Mouse (Mus musculus): ENCODE measurements at regions not wholly inside any gene's neighbourhood (a gene's known extent, or its start where the extent isn't known, plus 50 kb on each side); places are given as distances from the start of the nearest gene placed in this dataset.
"Not testable (repeated sequence)": the region's sequence is repeated elsewhere in the genome, so short reads cannot be mapped to it uniquely, and the experiment has no call there.

GRCm38 (mm10) chr4:9724801-9725200 is 1149.5 kb upstream of the 2610301B20Rik start:
- H3K4me3 ChIP-seq; H3K36me3 ChIP-seq (ENCODE audit: control insufficient read depth, insufficient read depth); H3K27me3 ChIP-seq (ENCODE audit: control insufficient read depth, insufficient read depth, insufficient read length); H3K79me2 ChIP-seq (ENCODE audit: control insufficient read depth, insufficient read depth); H3K4me2 ChIP-seq (ENCODE audit: low read depth); H3ac ChIP-seq (ENCODE audit: control insufficient read depth, insufficient read length): not testable (repeated sequence)

DNA sequence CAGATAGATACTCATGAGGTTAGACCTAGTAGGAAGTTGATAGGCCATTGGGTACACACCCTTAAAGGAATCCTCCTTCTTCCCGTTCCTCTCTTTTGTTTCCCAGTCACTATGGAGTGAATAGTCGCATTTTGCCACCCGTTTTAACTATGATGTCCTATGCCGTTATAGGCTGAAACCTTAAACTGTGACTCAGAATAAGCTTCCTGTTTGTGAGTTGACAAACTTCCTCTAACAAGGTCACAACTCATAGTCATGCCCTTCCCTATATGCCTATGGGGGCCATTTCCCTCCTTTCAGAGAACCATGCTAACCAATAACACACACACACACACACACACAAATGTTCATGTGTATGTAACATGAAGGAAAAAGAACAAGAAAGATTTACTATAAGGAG is 1136.6 kb upstream of the 2610301B20Rik start:
- Histone ChIP-seq H3K27me3 (ENCODE audit: control insufficient read depth, insufficient read depth, insufficient read length) (no peaks in the 10 kb centered on the region), H3K4me2 (ENCODE audit: low read depth) (no peak overlapping the region), H3K4me3 (no peak overlapping the region), H3K79me2 (ENCODE audit: control insufficient read depth, insufficient read depth) (no peaks in the 10 kb centered on the region), H3ac (ENCODE audit: control insufficient read depth, insufficient read length) (no peak overlapping the region), H3K36me3 (ENCODE audit: control insufficient read depth, insufficient read depth) (no peaks in the 10 kb centered on the region)
- TF ChIP-seq POLR2A (IDR thresholded peaks at IDR 0.05; ENCODE audit: insufficient read length, low read depth) (no peak), TCF12 (IDR thresholded peaks at IDR 0.05; ENCODE audit: insufficient read depth, poor library complexity, severe bottlenecking) (no peak), POLR2AphosphoS2 (IDR thresholded peaks at IDR 0.05; ENCODE audit: insufficient read length, low read depth) (no peak), USF1 (IDR thresholded peaks at IDR 0.05; ENCODE audit: low read depth) (no peak), MYOD1 (IDR thresholded peaks at IDR 0.05; ENCODE audit: control insufficient read depth in 1 of 3, insufficient read length in 2 of 3, low read depth in 2 of 3) (no peak), MYOG (IDR thresholded peaks at IDR 0.05; ENCODE audit: control insufficient read depth in 1 of 3, insufficient read depth in 1 of 3, insufficient read length in 2 of 3, low read depth in 2 of 3) (no peak), E2F4 (IDR thresholded peaks at IDR 0.05; ENCODE audit: insufficient read depth) (no peak), CEBPB (IDR thresholded peaks at IDR 0.05; ENCODE audit: insufficient read depth, poor library complexity, severe bottlenecking) (no peak), MAX (IDR thresholded peaks at IDR 0.05; ENCODE audit: low read depth) (no peak), TCF3 (IDR thresholded peaks at IDR 0.05; ENCODE audit: insufficient read length, low read depth) (no peak), SRF (IDR thresholded peaks at IDR 0.05; ENCODE audit: control insufficient read depth, insufficient read length, low read depth) (no peak), REST (IDR thresholded peaks at IDR 0.05; ENCODE audit: insufficient read depth, insufficient read length) (no peak)

DNA sequence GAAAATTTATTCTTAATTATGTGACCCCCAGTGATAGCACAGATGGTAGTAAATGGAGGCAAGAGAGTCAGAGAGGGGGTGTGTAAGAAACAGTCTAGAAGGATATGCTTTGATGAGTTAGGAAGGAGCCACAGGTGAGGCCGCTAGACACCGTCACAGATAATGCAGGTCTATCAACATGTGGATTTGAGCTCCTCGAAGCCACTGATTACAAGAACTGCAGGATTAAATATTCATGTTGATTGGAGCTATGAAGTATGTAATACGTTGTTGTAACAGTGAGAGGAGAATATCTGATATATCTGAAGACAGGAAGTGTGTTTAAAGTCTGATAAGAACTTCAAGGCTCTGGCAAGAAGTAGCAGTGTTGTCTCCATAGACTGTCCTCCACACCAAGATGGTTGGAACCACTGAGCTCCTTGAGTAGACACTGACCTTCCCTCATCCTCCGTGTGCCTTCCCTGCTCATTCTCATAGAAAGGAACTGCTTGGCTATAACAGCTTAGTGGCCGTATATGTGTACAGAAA is 1126.8 kb upstream of the 2610301B20Rik start:
- TF ChIP-seq POLR2AphosphoS2 (IDR thresholded peaks at IDR 0.05; ENCODE audit: insufficient read length, low read depth) (no peak), TCF3 (IDR thresholded peaks at IDR 0.05; ENCODE audit: insufficient read length, low read depth) (no peak), REST (IDR thresholded peaks at IDR 0.05; ENCODE audit: insufficient read depth, insufficient read length) (no peak), SRF (IDR thresholded peaks at IDR 0.05; ENCODE audit: control insufficient read depth, insufficient read length, low read depth) (no peak), MYOD1 (IDR thresholded peaks at IDR 0.05; ENCODE audit: control insufficient read depth in 1 of 3, insufficient read length in 2 of 3, low read depth in 2 of 3) (no peak), MYOG (IDR thresholded peaks at IDR 0.05; ENCODE audit: control insufficient read depth in 1 of 3, insufficient read depth in 1 of 3, insufficient read length in 2 of 3, low read depth in 2 of 3) (no peak), CEBPB (IDR thresholded peaks at IDR 0.05; ENCODE audit: insufficient read depth, poor library complexity, severe bottlenecking) (no peak), MAX (IDR thresholded peaks at IDR 0.05; ENCODE audit: low read depth) (no peak), USF1 (IDR thresholded peaks at IDR 0.05; ENCODE audit: low read depth) (no peak), TCF12 (IDR thresholded peaks at IDR 0.05; ENCODE audit: insufficient read depth, poor library complexity, severe bottlenecking) (no peak), E2F4 (IDR thresholded peaks at IDR 0.05; ENCODE audit: insufficient read depth) (no peak)
- H3K79me2 ChIP-seq (ENCODE audit: control insufficient read depth, insufficient read depth), result no peaks in the 10 kb centered on the region
- H3K4me3 ChIP-seq, result no peak overlapping the region
- no peaks in the 10 kb centered on the region for H3K36me3 ChIP-seq (ENCODE audit: control insufficient read depth, insufficient read depth)
- no peak overlapping the region for H3ac ChIP-seq (ENCODE audit: control insufficient read depth, insufficient read length)
- no peak overlapping the region for H3K4me2 ChIP-seq (ENCODE audit: low read depth)
- no peaks in the 10 kb centered on the region for H3K27me3 ChIP-seq (ENCODE audit: control insufficient read depth, insufficient read depth, insufficient read length)

DNA sequence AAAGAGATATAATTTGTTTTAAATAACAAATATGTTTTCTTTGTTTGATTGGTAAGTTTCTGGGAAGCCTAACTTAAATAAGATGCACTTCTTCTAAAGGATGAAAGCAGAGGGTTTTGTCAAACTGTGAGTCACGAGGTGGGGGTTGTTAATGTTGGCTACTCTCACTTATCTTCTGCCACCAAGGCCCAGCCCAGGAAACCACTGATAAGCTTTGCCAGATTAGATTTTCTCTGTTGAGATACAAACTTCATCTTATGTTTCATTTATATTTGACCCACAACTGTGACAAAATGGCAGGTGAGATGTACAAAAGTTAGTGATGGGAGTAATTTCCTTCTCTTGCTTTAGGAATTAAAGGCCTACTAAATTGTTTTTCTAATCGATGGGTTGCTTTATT is 1126.2 kb upstream of the 2610301B20Rik start:
- Histone ChIP-seq H3K79me2 (ENCODE audit: control insufficient read depth, insufficient read depth) (no peaks in the 10 kb centered on the region), H3K4me3 (no peak overlapping the region), H3K36me3 (ENCODE audit: control insufficient read depth, insufficient read depth) (no peaks in the 10 kb centered on the region), H3ac (ENCODE audit: control insufficient read depth, insufficient read length) (no peak overlapping the region), H3K27me3 (ENCODE audit: control insufficient read depth, insufficient read depth, insufficient read length) (no peaks in the 10 kb centered on the region), H3K4me2 (ENCODE audit: low read depth) (no peak overlapping the region)
- TF ChIP-seq SRF (IDR thresholded peaks at IDR 0.05; ENCODE audit: control insufficient read depth, insufficient read length, low read depth) (no peak), USF1 (IDR thresholded peaks at IDR 0.05; ENCODE audit: low read depth) (no peak), REST (IDR thresholded peaks at IDR 0.05; ENCODE audit: insufficient read depth, insufficient read length) (no peak), MAX (IDR thresholded peaks at IDR 0.05; ENCODE audit: low read depth) (no peak), POLR2A (IDR thresholded peaks at IDR 0.05; ENCODE audit: insufficient read length, low read depth) (no peak), TCF12 (IDR thresholded peaks at IDR 0.05; ENCODE audit: insufficient read depth, poor library complexity, severe bottlenecking) (no peak), E2F4 (IDR thresholded peaks at IDR 0.05; ENCODE audit: insufficient read depth) (no peak), POLR2AphosphoS2 (IDR thresholded peaks at IDR 0.05; ENCODE audit: insufficient read length, low read depth) (no peak), MYOG (IDR thresholded peaks at IDR 0.05; ENCODE audit: control insufficient read depth in 1 of 3, insufficient read depth in 1 of 3, insufficient read length in 2 of 3, low read depth in 2 of 3) (no peak), CEBPB (IDR thresholded peaks at IDR 0.05; ENCODE audit: insufficient read depth, poor library complexity, severe bottlenecking) (no peak), TCF3 (IDR thresholded peaks at IDR 0.05; ENCODE audit: insufficient read length, low read depth) (no peak), MYOD1 (IDR thresholded peaks at IDR 0.05; ENCODE audit: control insufficient read depth in 1 of 3, insufficient read length in 2 of 3, low read depth in 2 of 3) (no peak)

- Histone ChIP-seq H3K4me2 (ENCODE audit: low read depth) (no peak overlapping the region), H3K27me3 (ENCODE audit: control insufficient read depth, insufficient read depth, insufficient read length) (no peaks in the 10 kb centered on the region), H3K4me3 (no peak overlapping the region), H3K79me2 (ENCODE audit: control insufficient read depth, insufficient read depth) (no peaks in the 10 kb centered on the region), H3K36me3 (ENCODE audit: control insufficient read depth, insufficient read depth) (no peaks in the 10 kb centered on the region), H3ac (ENCODE audit: control insufficient read depth, insufficient read length) (no peak overlapping the region)
- TF ChIP-seq TCF12 (IDR thresholded peaks at IDR 0.05; ENCODE audit: insufficient read depth, poor library complexity, severe bottlenecking) (no peak), SRF (IDR thresholded peaks at IDR 0.05; ENCODE audit: control insufficient read depth, insufficient read length, low read depth) (no peak)
Observed at GRCm38 (mm10) chr4:9749877-9750276, 1124.4 kb upstream of the 2610301B20Rik start.

Data from myocyte (in vitro differentiated cells).